Mouse (Mus musculus) heart, adult 2 months (tissue): ENCODE data around the gene Cldn3. TPM values are rescaled to one million over a fixed set of nuclear protein-coding genes. Genes with fewer than 3 reads are reported as not detected.

Experiments
- DNase-seq, 2 experiments: peaks; one replicate each; pipeline ENCODE4 v3.0.0; 2021
- H3K27ac ChIP-seq: fragments of 200-600 bp; 2 replicates; pipeline ENCODE4 v1.8.1; 2022
- H3K27me3 ChIP-seq: fragments of 200-500 bp; 2 replicates; pipeline ENCODE4 v1.6.1; 2012; ENCODE audit warnings: mild to moderate bottlenecking, low read length, inconsistent platforms, mixed read lengths; ENCODE audit not compliant: control insufficient read depth, insufficient read depth
- H3K36me3 ChIP-seq: fragments of 200-500 bp; 2 replicates; pipeline ENCODE4 v1.6.1; 2012; ENCODE audit warnings: low read length, inconsistent platforms; ENCODE audit not compliant: control insufficient read depth, insufficient read depth
- H3K4me1 ChIP-seq: fragments of 200-500 bp; 2 replicates; pipeline ENCODE4 v1.6.1; 2011; ENCODE audit warnings: low read length; ENCODE audit not compliant: control insufficient read depth, insufficient read depth
- H3K4me3 ChIP-seq: fragments of 200-600 bp; 2 replicates; pipeline ENCODE4 v1.8.1; 2022
- H3K79me2 ChIP-seq: fragments of 200-500 bp; replicated peaks from 2 replicates; pipeline ENCODE4 v1.6.1; 2012; ENCODE audit warnings: mild to moderate bottlenecking, inconsistent platforms, low read length, moderate library complexity, mixed read lengths; ENCODE audit not compliant: control insufficient read depth, insufficient read depth
- H3K9ac ChIP-seq: fragments of 200-500 bp; 2 replicates; pipeline ENCODE4 v1.6.1; 2012; ENCODE audit warnings: low read depth, mild to moderate bottlenecking, control low read depth, inconsistent platforms, low read length, mixed read lengths
- CTCF ChIP-seq: fragments of 200-600 bp; IDR thresholded peaks from 2 replicates; pipeline ENCODE4 v1.8.1; 2022; ENCODE audit warnings: antibody characterized with exemption, mild to moderate bottlenecking, moderate library complexity
- EP300 ChIP-seq: fragments of 200-500 bp; IDR thresholded peaks from 2 replicates; pipeline ENCODE4 v1.6.1; 2011; ENCODE audit warnings: low read depth, low read length, control low read depth; ENCODE audit not compliant: insufficient read depth
- POLR2A ChIP-seq: fragments of 200-500 bp; IDR thresholded peaks from 2 replicates; pipeline ENCODE4 v1.6.1; 2011; ENCODE audit warnings: mild to moderate bottlenecking, low read depth, low read length, control low read depth; ENCODE audit not compliant: insufficient read depth
- WGBS: fragments of 180-500 bp; shearing (Covaris S2); methylation state at CpG from one replicate; pipeline ENCODE4 v1.1.7; 2018; 5-methylcytosine and 5-hydroxymethylcytosine counted together
- intact Hi-C: fragments of 180-260 bp; cut with DNase I; formaldehyde crosslinking; loops from one replicate; pipeline ENCODE4 v1.15.1; 2025
- polyA plus RNA-seq: library from polyadenylated mRNA; depleted of rRNA; stranded (reverse); fragments of >200 nt; gene quantifications from 2 replicates; pipeline ENCODE4 v1.2.3, GENCODE M21; 2012
- total RNA-seq, 2 experiments: library from RNA; stranded (reverse); gene quantifications; 2 replicates each; pipeline ENCODE4 v1.2.3; 2021

Cldn3 gene
- total and polyA plus RNA-seq, 3 experiments: 0.26 to 6.8 TPM; not detected in 1

DNA sequence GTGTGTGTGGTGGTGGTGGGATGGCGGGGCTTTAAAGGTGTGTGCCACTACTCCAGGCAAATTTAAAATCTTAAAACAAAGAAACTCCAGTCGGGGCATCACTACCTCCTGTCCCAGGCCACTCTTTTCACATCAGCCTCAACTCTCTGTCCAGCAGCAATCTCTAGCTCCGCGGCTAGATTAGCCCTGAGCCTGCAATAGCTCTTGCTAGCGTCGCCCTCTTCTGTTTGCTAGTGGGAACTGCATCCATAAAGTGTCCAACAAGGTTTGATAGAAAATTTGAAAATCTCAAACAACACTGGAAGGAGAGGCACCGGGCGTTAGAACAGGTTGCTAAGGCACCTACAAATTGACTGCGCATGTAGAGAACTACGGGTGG, 20.6 kb upstream of the Cldn3 start:
- no peaks in the 10 kb centered on the region for H3K36me3 ChIP-seq
- H3K27me3 ChIP-seq: no peaks in the 10 kb centered on the region
- 7% methylated on average over 10 of the region's 10 CpGs for WGBS
- H3K4me3 ChIP-seq: peak overlapping the region; percentile 0; the same call in 1 of the 2 replicates
- intact Hi-C loops: loop anchor here (1.0 to 2.0 kb wide), 4 partner anchors 33 to 217 kb away; partner anchors contain the start of gene Mettl27
- peak; percentile 62 to 66 for DNase-seq
- H3K9ac ChIP-seq: no peak overlapping the region
- peak; percentile 76; the same call in 1 of the 2 replicates for TF ChIP-seq EP300
- peak; percentile 80 for TF ChIP-seq CTCF
- no peak for TF ChIP-seq POLR2A
- H3K4me1 ChIP-seq: peaks cover 1% of the 10 kb centered on the region; the same call in 1 of the 2 replicates
- no peaks in the 10 kb centered on the region for H3K79me2 ChIP-seq
- H3K27ac ChIP-seq: no peak overlapping the region

DNA sequence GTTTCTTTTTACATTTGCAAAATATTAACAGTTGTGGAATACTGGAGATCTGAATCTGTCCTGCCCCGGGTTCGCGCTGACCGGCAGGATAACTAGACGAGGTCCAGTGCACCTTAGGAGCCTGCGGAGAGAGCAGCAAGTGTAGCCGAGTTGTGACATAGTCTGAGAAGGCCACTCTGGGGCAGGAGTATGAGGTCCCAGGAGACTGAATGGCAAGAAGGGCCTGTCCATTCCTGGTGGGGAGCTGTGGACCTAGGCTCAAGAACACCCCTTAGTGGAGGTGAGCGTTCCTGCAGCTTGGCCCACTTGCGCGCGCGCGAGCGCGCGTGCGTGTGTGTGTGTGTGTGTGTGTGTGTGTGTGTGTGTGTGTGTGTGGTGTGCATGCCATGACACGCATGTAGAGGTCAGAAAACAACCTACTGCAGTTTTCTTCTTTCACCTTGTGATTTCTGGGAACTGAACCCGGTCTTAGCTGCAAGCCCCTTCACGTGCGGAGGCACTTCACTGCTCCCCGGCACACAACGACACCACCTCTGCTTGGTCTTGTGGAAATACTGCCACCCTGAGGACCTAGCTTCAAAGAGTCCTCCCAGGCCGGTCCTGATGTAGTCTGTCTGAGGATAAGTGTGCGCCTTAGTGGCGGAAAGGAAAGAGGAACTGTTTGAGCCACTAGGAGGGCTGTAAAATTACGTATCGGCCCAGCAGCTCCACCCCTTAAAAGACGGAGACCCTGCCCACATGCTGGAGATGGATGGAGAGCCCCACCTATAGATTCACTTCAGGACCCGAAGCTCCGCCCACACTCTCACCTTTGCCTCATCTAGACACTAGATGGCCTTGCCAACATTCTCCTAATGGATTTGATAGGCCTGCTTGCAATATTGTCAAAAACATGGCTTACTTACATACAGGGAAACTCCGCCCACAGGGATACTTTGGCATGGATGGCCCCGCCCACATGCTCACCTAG, 19.9 kb upstream of the Cldn3 start:
- Histone ChIP-seq H3K4me3 (peak overlapping the region; percentile 0; the same call in 1 of the 2 replicates), H3K36me3 (no peaks in the 10 kb centered on the region), H3K27me3 (no peaks in the 10 kb centered on the region), H3K27ac (no peak overlapping the region), H3K9ac (no peak overlapping the region), H3K4me1 (peaks cover 1% of the 10 kb centered on the region; the same call in 1 of the 2 replicates), H3K79me2 (no peaks in the 10 kb centered on the region)
- peak; percentile 39 to 55 for DNase-seq
- intact Hi-C loops: loop anchor here (1.0 to 2.0 kb wide), 4 partner anchors 33 to 217 kb away; partner anchors contain the start of gene Mettl27
- TF ChIP-seq CTCF: peak; percentile 33; the same call in 1 of the 2 replicates
- TF ChIP-seq EP300: no peak
- TF ChIP-seq POLR2A: no peak
- WGBS: 8% methylated on average over 33 of the region's 33 CpGs

DNA sequence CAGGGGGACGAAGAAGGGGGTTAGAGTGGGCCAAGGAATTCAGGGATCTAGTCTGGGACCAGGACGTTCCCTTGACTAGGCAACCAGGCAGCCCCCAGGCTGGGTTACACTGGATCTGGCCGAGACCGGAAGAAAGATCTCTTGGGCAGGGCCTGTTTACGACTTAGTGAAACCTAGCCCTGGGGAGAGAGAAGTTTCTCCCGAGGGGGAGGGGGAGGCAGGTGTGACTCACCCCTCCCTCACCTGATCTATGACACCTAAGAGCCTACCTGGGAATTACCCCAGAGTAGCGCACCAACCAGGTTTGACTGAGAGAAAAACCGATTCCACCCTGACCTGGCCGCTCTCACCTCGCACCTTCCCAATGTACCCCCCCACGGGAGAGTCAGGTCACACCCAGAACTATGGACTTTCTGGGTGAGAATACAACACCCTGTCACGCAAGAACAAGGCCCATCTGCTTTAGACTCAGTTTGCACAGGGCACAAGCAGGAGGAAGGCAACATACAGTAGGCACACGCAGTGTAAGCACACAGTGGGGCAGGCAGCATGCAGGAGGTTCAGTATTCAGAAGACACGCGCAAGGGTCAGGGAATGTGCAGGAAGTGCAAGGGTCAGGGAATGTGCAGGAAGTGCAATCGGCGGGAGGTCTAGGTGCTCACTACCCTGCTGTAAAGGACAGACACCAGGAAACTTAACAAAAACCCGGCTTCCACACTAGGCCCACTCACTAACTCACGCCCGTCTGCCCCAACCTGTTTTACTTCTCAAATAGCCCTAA, 18.7 kb upstream of the Cldn3 start:
- Histone ChIP-seq H3K79me2 (no peaks in the 10 kb centered on the region), H3K36me3 (no peaks in the 10 kb centered on the region), H3K4me3 (no peak overlapping the region), H3K27ac (no peak overlapping the region), H3K4me1 (peaks cover 1% of the 10 kb centered on the region; the same call in 1 of the 2 replicates), H3K9ac (no peak overlapping the region), H3K27me3 (no peaks in the 10 kb centered on the region)
- intact Hi-C loops: no loop called here
- DNase-seq: no peak
- no peak for TF ChIP-seq CTCF
- TF ChIP-seq POLR2A: no peak
- TF ChIP-seq EP300: no peak
- 68% methylated on average over 20 of the region's 20 CpGs for WGBS

- Histone ChIP-seq H3K4me3 (no peak overlapping the region), H3K27me3 (no peaks in the 10 kb centered on the region), H3K36me3 (no peaks in the 10 kb centered on the region), H3K9ac (no peak overlapping the region), H3K27ac (no peak overlapping the region), H3K79me2 (no peaks in the 10 kb centered on the region), H3K4me1 (peaks cover 1% of the 10 kb centered on the region; the same call in 1 of the 2 replicates)
- no peak for DNase-seq
- intact Hi-C loops: no loop called here
- no peak for TF ChIP-seq EP300
- no peak for TF ChIP-seq CTCF
- TF ChIP-seq POLR2A: no peak
- WGBS: 49% methylated on average over 8 of the region's 8 CpGs
These were observed 15.3 kb upstream of the Cldn3 start for GRCm38 (mm10) chr5:134970671-134971070.

DNA sequence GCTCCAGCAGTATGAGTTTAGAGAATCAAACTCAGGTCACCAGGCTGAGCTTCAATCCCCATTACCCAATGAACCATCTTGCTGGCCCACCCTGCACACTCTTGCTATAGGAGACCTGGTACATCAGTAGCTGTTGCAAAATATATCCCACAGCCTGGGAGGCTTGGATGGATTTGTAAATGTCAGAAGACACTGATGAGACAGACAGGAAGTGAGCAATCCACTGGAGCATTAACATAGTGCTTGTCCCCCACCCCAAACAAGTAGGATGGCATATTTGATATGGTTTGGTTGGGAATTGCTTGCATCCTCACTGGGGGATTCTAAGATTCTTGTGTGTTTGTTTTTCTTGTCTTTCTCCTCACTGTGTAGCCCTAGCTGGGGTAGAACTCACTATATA, 12.9 kb upstream of the Cldn3 start:
- no peak overlapping the region for H3K27ac ChIP-seq
- H3K9ac ChIP-seq: no peak overlapping the region
- H3K4me3 ChIP-seq: no peak overlapping the region
- no peak for DNase-seq
- H3K36me3 ChIP-seq: no peaks in the 10 kb centered on the region
- H3K4me1 ChIP-seq: no peaks in the 10 kb centered on the region
- no peaks in the 10 kb centered on the region for H3K27me3 ChIP-seq
- TF ChIP-seq POLR2A (no peak), CTCF (no peak), EP300 (no peak)
- intact Hi-C loops: no loop called here
- H3K79me2 ChIP-seq: no peaks in the 10 kb centered on the region

DNA sequence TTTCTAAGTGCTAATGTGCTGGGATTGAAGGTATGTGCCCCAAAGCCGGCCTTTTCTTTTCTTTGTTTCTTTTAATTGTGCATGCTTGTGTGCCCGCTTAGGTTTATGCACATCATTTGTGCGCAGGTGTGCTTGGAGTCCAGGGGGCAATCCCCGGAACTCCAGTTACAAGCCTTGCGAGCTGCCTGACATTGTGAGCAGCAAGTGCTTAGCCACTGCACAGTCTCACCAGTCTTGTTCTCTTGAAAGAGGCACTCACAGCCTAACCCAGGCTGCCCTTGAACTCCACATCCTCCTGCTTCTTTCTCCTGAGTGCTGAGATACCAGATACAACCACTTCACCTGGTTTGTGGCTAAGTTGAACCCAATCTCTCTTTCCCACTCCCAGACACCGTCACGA, 12.5 kb upstream of the Cldn3 start:
- no peaks in the 10 kb centered on the region for H3K79me2 ChIP-seq
- H3K36me3 ChIP-seq: no peaks in the 10 kb centered on the region
- no peak overlapping the region for H3K27ac ChIP-seq
- no peaks in the 10 kb centered on the region for H3K4me1 ChIP-seq
- intact Hi-C loops: no loop called here
- no peaks in the 10 kb centered on the region for H3K27me3 ChIP-seq
- no peak overlapping the region for H3K4me3 ChIP-seq
- DNase-seq: no peak
- no peak overlapping the region for H3K9ac ChIP-seq
- WGBS: 85% methylated on average over 7 of the region's 7 CpGs
- TF ChIP-seq CTCF: no peak
- no peak for TF ChIP-seq POLR2A
- TF ChIP-seq EP300: no peak
